Mouse (Mus musculus): ENCODE results near the gene Tln1.

DNA sequence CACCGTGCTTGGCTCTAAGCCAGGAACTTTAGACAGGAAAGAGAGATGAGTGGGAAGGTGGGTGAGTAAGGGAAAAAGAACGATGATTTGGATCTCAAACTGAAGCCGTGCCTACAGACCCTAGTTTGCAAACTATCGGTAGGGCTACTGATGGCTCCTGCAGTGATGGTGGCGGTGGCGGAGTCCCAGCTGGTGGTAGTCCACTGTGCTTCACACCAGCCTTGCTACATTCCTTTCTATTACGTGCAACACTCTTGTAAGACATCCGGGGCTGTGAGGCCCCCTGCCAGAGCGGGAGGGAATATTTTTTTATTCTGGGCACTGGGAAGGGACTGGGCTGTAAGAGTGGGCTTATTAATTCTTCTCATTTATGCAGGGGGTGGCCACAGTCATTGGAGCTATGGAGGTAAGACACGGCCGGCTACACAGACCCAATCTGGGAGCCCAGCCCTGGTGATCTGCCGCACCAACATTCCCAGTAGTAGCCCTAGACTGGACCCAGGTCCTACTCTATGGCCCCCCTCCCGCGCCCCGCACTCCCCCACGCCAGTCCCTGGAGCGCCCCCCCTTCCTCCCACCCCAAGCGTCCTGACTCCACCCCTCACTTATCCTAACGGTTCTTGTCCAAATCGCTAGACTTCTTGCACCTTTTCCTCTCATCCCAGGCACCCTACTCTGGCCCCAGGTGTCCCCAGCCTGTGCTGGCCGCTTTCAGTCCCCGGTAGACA, 54.4 kb downstream of the Tln1 start:
- TF ChIP-seq USF1 (IDR thresholded peaks at IDR 0.05; ENCODE audit: low read depth, low read length) (no peak), ZMIZ1 (IDR thresholded peaks at IDR 0.05; ENCODE audit: low read depth, low read length) (no peak)
